Mouse (Mus musculus) cerebellum, postnatal 4 days (tissue): ENCODE measurements around the gene Lif.

Source experiments
- DNase-seq, 2 experiments: peaks; one replicate each; pipeline ENCODE4 v3.0.0; 2022; ENCODE audit warnings: low spot score in 2 of 2, mixed read lengths in 1 of 2

The Lif gene

DNA sequence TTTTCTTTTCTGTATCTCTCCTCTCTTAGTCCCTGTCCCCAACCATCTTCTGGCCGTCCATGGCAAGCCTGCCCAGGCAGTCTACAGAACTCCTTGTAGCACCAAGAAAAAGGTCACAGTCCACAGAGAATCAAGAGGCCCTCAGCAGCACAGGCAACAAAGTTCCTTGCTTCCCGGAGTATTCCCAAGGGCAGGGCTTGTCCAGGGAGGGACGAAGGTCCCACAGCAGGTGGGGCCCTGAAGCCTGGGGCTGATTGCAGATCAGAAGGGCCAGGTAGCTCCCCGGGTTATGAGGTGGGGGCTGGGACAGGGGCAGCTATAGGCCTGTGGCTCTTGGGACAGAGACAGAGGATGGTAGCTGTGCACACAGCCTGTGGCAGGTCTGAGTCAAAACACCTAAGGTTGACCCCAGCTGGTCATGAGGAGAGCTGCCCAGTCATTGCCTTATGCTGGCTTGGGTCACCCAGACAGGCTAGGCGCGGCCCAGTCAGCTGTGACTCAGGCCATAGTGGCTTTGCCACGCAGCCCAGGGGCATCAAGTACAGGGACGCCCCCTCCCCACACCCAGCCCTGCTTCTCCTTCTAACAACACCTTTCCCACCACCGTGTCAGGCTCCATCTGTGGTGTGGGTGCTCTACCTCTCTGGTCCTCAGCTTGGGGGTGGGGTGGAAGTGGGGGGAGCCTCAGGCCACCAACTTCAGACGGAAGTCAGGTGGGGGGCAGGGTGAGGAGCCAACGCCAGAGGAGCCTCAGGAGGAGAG is at the start of gene Lif:
Lif (plus strand) TSS at position 712 of the 762 bp plus-strand sequence.
- no peak for DNase-seq

DNA sequence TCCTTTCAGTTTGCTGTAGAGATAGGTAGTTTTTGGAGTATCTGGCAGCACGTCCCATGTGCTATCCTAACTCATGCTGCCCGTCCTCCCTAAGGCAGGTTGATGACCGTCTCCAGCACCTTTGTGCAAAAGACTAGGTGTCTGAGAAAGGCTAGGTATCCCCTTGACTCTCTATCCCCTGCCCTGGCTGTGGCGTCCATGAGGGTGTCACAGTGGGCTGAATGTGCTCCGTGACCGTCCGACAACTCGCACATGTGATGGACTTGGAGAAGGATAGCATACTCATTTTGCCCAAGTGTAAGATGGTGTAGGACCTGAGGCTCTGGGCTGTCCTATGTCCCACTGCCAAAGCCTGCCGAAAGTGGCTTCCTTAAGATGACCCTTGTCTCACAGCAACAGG is 49.7 kb upstream of the Lif start:
- no peak for DNase-seq

DNA sequence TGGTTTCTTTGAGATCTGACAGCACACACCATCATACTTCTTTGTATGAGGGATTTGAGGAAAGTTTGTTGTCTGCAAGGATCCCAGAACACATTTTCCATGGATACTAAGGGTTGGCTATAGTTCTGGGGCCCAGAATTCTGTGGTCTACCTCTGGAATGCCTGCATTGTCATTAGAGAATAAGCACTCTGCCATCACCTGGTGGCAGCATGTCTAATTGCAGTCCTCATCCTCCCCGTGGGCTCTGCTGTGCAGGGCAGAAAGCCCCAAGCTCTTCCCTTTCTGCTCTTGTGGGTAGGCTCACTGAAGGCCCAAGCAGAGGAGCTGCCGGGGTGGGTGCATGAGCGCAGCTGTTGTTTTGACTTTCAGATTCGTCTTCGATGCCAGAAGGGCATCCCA is 47.8 kb upstream of the Lif start:
- no peak for DNase-seq

DNA sequence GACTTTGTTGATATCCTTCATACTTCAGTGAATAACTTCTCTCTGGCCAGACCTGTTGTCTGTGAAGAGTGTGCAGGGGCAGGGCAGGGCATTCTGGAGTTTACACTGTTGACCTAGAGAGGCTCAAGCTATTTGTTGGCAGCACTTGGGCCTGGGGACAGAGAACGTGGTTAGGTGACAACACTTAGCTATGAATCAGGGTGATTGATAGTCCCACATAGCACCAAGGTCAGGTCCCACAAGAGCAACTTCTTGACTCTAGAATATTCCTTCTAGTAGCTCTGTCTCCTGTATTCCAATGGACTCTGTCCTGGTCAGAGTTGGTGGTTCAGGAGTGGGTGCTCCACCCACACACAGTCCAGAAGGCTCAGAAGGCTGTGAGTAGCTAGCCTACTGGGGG is 46.6 kb upstream of the Lif start:
- DNase-seq: no peak

DNA sequence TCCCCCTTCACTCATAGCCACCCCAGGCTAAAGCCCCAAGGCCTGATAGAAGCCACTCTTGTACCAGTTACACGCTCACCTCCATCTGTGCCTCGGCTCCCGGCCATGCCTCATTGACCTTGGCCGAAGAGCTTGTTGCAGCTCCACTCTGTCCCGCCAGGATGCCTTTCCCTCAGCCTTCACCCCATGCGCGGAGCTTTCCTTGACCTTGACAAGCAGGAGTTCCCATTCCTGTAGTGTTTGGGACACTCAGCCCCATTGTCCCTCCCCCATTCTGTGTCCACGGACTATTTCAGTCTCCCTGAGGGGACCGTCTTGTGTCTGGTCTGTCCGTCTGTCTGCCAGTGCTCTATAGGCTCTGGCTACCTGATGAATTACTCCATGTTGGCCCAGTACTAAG is 44.2 kb upstream of the Lif start:
- DNase-seq: no peak

GRCm38 (mm10) chr11:4214572-4214971 is 42.8 kb upstream of the Lif start:
- no peak for DNase-seq

DNA sequence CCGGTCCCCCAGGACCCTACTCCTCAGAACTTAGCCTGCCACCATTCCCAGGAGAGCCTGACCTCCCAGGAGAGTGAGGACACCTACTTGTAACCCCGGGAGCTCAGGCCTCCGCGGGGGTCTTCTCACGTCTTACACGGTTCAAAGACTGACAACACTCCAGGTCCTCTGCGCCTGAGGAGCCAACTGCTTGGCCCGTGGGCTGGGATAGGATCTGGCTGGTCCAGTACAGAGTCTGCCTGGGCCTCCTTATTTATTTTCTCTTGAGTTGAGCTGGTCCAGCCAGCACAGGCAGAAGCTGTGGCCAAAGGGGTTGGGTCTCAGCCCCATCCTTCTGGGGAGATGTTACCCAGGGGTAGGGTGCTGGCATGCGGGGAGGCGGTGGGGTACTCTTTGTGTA is 42.3 kb upstream of the Lif start:
- no peak for DNase-seq

- no peak for DNase-seq
Measured at GRCm38 (mm10) chr11:4216248-4217000, 40.9 kb upstream of the Lif start.

GRCm38 (mm10) chr11:4217914-4218629 is 39.3 kb upstream of the Lif start, which contains the start of gene Castor1:
Gene Castor1 (plus strand): TSS chr11:4218225.
- peak; percentile 40 to 42 for DNase-seq

DNA sequence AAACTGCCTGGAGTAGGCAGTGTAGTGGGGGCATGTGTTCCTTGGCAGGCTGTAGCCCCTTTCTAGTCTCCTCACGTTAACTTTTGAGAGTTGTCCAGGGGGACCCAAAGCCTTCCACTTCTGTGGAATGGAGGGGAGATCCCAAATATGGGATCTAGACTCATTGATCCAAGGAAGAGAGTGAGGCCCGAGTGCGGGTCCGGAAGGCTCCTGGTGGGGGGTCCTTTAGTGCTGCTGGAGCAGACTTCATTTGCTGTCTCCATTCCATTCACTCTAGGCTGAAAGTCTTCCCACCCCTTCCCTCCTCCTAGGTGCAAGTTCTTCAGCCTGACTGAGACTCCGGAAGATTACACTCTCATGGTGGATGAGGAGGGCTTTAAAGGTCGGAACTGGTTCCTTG is 38.7 kb upstream of the Lif start:
- DNase-seq: no peak

- DNase-seq: peak in 1 of 2 experiments; percentile 57
Measured at GRCm38 (mm10) chr11:4219317-4219751, 38.0 kb upstream of the Lif start.

GRCm38 (mm10) chr11:4219908-4220307 is 37.4 kb upstream of the Lif start:
- no peak for DNase-seq

DNA sequence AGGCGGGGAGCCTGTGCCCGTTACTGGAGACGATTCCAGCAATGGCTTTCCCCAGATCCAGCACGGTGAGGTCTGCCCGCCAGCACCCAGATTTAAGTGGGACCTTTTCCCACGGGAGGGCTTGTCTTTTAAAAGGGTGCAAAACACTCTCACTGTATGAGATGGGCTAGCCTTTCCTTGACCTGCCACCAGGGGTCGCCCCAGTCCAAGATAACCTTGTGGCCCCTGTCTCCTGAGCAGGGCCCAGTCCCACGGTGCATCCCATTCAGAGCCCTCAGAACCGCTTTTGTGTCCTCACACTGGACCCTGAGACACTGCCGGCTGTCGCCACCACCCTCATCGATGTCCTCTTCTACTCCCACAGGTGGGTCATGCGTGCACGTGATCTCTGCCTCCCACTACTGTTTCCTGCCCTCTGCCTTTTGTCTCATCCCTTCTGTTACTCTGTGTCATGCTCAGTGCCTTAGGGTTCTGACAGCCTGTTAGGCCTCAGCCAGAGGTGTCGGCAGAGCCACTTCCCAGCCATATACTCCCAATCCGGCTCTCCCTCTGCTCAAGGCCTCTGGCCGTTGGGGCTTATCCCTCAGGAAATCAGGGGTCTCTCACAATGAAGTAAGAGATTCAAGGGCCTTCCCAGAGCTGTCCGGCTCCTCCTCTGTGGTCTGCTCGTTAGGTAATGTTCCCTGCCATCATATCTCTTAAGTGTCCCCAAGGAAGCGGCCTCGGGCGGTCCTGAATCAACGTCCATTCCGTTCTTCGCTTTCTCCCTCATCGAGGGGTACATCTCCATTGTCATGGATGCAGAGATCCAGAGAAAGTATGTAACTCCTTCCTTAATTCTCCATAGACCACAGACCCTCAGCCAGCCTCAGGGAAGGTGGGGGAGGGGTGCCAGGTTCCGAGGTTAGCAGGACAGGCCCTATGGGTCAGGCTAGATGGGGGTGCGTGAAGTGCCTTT is 36.6 kb upstream of the Lif start:
- peak; percentile 59 to 77 for DNase-seq

GRCm38 (mm10) chr11:4222046-4222950 is 35.1 kb upstream of the Lif start:
- DNase-seq: no peak

DNA sequence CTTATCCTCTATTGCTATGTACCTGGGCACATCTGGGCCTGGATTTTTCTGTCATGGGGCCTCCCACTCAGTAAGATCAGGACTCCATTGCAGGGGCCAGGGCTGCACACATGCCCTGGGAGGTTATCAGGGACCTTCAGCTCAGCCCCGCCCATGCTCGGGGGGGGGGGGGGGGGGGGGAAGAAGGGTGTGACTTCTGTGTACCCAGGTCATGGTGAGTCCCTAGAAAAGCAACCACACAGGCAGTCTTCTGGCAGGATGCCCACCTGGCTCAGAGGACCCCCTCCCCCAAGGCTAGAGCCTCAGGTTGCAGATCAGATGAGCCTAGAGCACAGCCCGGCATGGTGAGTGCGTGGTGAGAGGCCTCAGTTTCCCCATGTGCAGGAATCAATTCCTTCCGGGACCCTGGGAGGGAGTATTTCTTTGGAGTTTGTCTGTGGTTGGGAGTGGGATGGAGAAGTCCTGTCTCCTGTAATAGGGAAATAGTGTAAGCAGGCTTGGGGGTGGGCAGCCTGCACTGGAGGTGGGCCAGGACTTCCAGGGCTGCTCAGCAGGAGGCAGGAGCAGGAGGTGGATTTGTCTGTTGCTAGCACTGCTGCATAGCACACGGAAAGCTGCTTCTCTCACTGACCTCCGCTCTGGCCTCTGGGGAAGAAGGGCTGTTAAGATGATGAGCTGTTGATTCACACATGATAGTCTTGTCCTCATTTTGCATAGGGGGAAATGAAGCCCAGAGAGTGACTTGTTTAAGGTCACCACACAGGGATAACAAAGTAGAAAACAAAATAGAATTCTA is 33.8 kb upstream of the Lif start:
- no peak for DNase-seq

DNA sequence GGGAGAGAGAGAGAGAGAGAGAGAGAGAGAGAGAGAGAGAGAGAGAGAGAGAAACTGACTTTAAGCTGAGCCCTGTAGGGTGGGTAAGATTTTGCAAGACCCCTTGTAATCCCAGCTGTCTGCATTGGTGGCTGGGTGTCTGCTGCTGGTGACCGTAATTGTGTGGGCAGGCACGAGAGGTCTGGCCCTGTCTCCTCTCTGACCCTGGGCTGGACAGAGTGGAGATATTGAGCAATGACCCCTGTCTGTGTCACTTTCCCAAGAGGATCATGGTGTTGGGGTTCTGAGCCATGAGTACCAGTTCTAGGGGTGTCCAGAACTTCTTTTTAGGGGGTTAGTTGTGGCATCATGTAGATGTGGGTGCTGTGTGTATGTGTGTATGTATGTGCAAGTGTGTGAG is 33.1 kb upstream of the Lif start:
- DNase-seq: no peak

GRCm38 (mm10) chr11:4226569-4227325 is 30.6 kb upstream of the Lif start:
- no peak for DNase-seq

- peak; percentile 47 to 78 for DNase-seq
Measured at GRCm38 (mm10) chr11:4228463-4228862, 28.9 kb upstream of the Lif start.

DNA sequence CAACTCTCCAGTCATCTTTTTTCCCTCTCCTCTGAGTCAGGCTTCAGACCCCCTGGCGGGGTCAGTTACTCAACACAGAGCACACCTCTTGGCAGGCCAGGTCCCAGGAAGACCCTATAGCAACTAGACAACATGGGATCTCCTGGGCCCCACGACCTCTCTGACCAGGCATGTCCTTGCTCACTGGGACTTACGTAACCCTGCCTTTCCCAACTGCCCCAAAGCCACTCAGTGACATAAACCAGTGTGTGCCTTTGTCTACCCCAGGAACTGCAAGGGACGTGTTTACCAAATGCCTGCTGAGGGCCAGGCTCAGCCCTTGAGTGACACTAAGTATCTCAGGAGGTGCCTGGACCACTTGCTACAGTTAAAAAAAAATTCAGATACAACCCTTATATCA is 27.5 kb upstream of the Lif start:
- DNase-seq: no peak
